Mouse (Mus musculus) urinary bladder, postnatal 14 days (tissue): ENCODE data around the gene Rhobtb1.
A peak's percentile ranks its signal among the peaks of the same experiment; 100 is the strongest.

ENCODE experiments used
- DNase-seq: peaks from one replicate; pipeline ENCODE4 v3.0.0; 2021; ENCODE audit warnings: low spot score

Rhobtb1 gene

DNA sequence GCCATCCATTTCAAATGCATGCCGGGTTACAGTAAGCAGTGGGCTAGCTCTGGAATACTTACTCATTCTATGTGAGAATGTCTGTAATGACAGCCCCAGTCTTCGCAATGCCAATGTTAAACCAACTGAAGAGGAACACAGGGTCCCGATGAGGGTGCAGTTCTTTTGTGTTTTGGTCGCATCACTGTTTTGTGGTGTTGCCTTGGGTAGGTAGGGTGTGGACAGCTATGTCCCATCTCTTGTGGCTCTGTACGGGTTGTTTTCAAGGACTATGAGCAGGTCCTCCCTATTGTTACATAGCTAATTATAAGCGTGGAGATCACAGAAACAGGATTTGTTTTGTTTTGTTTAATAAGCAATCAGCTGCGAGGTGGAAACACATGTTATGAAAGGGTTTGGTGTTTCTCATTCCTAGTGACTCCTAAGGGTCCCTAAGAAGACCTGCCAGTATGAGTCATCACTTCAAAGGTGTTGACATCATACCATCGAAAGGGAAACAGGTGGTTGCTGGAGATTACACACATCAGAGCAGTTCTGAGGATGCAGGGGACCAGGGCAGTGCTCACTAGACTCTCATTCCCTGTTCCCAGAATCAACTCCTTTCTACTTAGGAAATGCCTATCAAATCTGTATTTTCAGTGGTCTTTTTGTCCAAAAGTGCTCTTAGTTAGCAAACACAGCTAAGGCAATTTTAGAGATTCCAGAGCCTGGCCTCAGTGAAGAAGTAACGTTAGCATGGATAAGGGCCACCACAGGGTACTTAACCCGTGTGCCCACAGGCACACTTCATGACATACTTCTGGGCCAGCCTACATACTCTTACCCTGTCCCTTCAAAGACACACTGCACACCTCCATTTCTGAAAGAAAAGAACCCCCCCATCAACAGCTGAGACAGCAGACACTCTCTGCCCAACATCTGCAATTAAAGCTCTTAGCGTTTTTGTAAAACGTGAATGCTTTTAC is 124.9 kb downstream of the Rhobtb1 start:
- DNase-seq = no peak

- no peak for DNase-seq
Measured at GRCm38 (mm10) chr10:69276920-69277435, 125.7 kb downstream of the Rhobtb1 start.

DNA sequence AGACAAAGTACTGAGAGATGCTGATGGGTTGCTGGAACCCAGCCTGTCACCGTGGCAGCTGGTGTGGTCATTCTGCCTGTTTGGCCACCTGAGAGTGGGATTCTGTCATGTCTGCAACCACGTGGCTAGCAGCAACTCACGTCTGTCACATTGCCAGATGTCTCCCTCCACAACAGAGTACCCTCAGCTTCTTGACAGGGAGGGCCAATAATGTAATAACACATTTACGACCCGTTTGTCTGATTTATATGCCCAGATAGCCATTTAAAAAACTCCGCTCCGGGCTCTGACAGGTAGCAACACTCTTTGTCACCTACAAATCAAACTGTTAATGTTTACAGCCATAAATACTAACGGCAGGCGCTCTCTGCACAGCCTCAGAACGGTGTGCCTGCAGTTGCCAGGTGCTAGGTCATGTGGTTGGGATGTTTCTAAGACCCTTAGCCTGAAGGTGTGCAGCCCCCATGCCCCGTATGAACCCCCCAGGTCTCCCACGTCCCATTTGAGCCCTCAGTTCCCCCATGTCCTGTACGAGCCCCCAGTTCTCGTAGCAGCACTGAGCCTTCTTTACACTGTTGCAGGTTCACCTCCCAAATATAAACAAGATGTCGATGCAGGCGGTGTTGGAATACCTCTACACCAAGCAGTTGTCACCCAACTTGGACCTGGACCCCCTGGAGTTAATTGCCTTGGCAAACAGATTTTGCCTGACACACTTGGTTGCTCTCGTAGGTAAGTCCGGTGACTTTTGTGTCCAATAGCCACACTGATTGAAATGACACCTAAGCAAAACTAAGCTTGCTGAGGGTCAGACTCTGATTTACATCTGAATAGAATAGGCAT is 127.8 kb downstream of the Rhobtb1 start:
- DNase-seq = no peak

DNA sequence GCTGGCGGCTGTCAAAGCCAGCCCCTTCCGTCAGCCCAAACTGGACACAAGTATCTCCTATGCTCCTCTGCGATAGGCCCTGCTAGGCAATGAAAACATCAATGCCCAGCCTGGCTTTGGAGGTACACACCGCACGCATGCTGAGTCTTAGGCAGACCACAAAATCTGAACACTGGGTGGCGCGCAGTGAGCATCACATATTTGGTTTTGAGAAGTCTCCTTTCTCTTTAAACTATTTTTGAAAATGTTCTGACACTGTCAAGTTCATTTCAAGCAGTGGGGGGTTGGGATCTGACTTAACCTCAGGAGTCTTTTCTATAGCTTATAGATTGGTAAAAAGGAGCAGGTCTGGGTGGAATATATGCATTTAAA is 128.4 kb downstream of the Rhobtb1 start:
- no peak for DNase-seq

DNA sequence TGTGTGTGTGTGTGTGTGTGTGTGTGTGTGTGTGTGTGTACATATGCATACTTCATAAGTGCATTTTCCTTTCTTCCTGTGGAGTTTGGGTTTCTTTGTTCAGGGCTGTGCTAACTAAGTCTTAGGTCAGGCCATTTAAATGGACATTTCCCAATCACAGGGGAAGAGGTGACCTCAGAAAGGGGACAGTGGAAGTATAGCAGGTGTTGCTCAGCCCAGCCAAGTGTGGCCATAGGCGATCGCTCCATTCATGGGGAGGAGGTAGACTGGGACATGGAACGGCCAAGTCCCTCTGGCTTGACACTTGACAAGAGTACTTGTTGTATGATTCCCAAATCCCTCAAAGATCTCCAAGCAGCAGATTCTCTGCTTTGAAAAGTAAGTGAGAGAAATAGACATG is 135.7 kb downstream of the Rhobtb1 start:
- DNase-seq = no peak

DNA sequence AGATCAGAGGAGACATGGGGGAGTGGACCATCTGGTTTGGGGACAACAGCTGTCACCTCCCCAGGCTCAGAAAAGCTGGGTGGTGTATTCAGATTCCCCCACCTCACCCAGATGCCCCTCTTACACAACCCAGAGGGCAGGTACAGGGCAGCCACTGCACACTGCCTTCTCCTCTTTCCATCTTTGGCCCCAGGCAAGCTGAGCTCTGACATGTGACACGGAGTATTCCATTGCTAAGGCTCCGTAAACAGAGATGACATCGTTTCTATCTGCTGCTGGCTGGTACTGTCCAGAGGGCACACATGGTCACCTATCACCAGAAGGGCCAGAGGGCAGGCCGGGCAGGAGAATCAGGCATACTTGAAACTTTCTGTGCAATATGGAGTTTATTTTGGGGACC is 136.9 kb downstream of the Rhobtb1 start:
- DNase-seq = no peak

DNA sequence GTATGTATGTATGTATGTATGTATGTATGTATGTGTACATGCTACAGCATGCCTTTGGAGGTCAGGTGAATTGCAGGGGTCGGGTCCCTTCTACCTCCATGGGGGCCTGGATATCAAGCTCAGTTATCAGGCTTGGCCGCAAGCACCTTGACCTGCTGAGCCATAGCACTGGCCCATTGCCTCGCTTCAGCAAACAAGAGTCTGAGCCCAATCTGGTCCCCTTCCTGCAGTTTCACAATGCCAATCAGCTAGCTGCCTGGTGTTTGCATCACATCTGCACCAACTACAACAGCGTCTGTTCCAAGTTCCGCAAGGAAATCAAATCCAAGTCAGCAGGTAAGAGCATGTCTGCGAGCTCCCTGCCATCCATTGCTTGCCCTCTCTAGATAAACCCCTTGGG is 137.5 kb downstream of the Rhobtb1 start:
- no peak for DNase-seq

DNA sequence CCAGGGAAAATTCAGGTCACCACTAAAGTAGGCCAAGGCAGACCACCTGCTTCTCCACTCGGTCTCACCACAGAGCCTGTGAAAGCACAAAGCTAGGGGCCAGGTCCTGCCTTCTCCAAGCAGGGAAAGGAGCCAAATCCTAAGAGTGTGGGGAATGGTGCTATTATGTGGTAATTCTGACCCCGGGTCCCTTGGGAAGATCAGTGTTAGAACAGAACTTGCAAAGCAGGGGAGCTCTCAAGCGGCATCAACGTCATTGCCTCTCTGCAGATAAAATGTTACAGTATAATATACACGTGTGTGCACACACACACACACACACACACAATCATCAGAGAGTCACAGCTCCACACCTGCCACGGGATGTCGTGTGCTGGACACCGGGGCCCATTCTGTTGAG is 139.5 kb downstream of the Rhobtb1 start:
- DNase-seq = no peak

DNA sequence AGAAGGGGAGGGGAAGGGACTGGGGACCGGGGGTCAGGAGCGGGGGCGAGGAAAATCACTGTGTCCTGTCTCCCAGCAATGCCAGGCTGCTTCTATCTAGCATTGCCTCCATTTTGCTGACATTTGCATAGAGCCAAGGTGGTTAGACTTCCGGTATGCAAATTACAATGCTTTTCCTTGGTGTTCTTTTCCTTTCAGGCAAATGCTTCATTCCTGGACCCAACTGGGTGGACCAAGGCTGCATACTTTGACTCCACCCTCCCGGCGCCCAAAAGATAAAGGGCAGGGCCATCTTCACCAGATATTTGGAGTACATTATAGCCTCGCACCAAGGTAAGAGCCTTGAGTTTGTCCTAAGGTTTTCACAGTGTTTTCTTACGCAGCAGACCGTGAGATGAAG is 144.7 kb downstream of the Rhobtb1 start:
- DNase-seq = no peak

GRCm38 (mm10) chr10:69299985-69300384 is 148.8 kb downstream of the Rhobtb1 start:
- DNase-seq = no peak

DNA sequence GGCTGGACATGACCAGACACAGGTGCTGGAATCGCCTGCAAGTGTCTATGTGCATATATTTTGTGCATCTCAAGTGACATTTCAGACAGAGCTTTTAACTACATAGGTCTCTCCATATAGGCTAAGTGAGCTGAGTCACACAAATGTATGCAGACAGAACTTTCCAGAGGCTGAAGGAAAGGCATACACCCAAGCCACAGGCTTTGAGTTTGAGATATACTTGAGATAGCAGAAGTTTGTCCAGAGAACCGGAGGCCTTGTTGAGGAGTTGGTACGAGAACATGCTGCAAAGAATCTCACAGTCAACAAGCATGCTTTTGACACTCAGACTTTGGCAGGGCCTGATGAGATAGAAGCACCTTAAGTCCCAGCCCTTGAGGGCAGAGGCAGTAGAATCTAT is 151.4 kb downstream of the Rhobtb1 start:
- DNase-seq = no peak

- DNase-seq = no peak
Measured at GRCm38 (mm10) chr10:69304819-69305218, 153.6 kb downstream of the Rhobtb1 start.

DNA sequence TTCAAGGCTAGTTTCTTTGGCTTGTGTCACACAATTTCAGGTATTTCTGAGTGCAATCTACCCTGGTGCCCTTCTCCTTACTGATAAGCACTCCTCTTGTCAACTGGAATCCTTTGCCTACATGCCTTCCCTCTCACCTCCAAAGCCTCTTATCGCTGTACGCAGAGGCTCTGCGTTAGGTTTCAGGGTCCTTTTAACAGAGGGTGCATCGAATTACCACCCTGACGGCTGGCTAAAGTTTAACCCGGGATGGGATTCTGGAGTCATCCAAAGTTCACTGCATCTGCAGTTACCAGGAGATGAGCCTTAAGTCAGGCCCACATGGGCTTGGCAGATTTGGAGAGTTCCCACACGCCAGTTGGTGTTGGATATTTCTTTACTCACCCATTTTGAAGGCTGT is 154.4 kb downstream of the Rhobtb1 start:
- DNase-seq = no peak

- DNase-seq = peak; percentile 59
Measured at GRCm38 (mm10) chr10:69306205-69306604, 155.0 kb downstream of the Rhobtb1 start.

DNA sequence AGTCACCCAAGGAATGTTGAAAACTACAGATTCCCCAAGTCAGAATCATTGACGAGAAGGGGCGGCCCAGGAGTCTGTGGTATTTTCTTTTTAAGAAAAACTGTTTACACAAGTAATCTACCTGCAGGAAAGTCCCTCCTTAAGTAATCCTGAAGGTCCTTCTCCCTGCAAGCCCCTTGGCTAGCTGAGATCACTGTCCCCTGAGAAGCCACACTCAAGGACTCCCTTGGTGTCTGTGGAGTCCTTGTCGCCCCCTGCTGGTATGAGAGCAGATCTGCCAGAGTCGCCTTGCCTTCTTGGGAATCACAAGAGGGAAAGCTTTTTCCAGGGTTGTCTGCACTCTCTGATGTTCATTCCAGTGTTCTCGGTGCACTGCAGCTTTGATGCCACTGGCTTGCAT is 155.8 kb downstream of the Rhobtb1 start:
- peak; percentile 73 for DNase-seq

DNA sequence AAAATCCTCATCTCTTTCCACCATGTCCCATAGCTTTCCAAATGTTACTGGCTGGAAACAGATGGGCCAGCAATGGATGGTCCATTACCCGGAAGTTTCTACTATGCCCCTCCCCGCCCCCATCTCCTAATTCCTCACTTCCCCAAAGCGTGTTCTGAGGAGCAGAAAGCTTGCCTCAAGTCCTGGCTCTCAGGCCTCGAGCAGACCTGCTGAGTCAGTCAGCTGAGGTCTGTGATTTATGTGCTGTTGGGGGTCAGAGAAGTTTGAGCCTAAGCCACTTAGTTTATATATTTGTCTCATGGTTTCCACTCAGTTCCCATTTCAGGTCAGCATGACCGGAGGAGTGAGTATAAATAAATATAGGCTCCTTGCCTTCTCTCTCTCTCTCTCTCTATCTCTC is 157.9 kb downstream of the Rhobtb1 start:
- DNase-seq = no peak

DNA sequence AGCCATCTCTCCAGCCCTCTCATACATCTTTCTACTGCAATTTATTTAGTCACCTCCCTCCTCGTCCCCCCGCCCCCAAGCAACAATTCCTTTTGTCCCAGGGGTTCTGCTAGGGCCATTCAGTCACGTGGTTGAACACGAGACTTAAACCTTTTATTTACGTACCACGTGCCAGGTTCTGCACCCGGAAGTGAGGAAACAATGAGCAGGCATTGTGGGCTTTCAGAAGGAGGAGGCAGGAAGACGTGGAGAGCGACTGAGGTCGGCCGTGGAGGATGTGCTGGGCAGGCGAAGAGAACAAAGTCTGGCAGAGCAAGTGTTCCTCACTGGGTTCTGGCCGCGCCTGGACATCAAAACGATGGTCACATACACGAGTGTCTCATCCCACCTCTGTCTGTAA is 160.6 kb downstream of the Rhobtb1 start:
- no peak for DNase-seq

DNA sequence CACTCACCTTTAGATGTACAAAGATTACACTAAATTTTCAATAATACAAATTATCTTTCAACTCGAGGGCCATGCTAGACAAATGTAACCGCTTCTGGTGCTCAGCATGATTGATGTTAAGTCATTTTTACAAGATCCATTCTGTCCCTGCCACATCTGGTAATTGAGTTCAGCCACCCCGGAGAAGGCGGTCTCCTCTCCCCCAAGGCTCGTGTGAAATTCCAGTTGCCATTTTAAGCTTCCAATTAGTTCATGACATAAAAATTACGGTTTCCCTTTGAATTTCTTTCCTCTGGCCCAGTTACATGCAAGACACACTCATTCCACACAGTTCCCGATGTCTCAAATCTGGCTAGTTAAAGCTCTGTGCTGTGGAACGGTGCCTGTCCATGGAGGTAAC is 162.7 kb downstream of the Rhobtb1 start:
- DNase-seq = no peak

DNA sequence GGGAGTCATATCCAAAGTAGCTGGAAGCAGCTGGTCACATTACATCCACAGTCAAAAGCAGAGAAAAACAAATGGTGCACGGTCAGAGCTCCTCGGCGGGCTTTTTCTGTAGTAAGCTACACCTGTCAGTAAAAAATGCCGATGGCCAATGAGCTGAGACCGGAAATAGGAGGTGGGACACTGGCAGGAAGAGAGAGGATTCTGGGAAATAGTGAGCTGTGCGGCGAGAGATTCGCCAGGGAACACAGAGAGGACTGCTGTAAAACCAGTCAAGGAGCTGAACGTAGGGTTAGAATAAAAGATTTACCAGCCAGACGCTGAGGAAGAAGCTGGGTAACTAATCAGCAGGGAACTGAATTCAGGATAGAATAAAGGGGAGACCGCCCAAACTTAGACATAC is 167.3 kb downstream of the Rhobtb1 start:
- no peak for DNase-seq

- DNase-seq = peak; percentile 93
Measured at GRCm38 (mm10) chr10:69320667-69321518, 169.7 kb downstream of the Rhobtb1 start.

- DNase-seq = peak; percentile 38
Measured at GRCm38 (mm10) chr10:69321519-69322035, 170.3 kb downstream of the Rhobtb1 start.

- DNase-seq = no peak
Measured at GRCm38 (mm10) chr10:69323986-69324385, 172.8 kb downstream of the Rhobtb1 start.
